Mouse (Mus musculus) kidney, adult 8-10 months (tissue): ENCODE measurements around the gene BC061237.
"Not testable (repeated sequence)": the region's sequence is repeated elsewhere in the genome, so short reads cannot be mapped to it uniquely, and the experiment has no call there.

ENCODE experiments used
- DNase-seq, 2 experiments: peaks; one replicate each; pipeline ENCODE4 v3.0.0; 2022

Gene BC061237

GRCm38 (mm10) chr14:44492163-44492562 lies at the start of gene BC061237:
Gene BC061237 (plus strand): TSS chr14:44492463.
- not testable (repeated sequence) for DNase-seq

- DNase-seq, result not testable (repeated sequence)
These were observed 25.7 kb downstream of the BC061237 start, which contains the start of gene Gm17093 for GRCm38 (mm10) chr14:44517976-44518375. Gene Gm17093 (plus strand): TSS chr14:44518276.

- not testable (repeated sequence) for DNase-seq
These were observed 55.7 kb downstream of the BC061237 start for GRCm38 (mm10) chr14:44547961-44548360.
